In genomic region chr4:130519567-130520481, GRCm38 (mm10) we compare ENCODE assay signal across 8 mouse cellular contexts. TPM values are rescaled to one million over a fixed set of nuclear protein-coding genes. Genes with fewer than 3 reads are reported as not detected.
DNase-seq lines count a peak whose midpoint lies in the region; ATAC-seq and TF ChIP-seq lines count a peak whose summit lies in the region.

No protein-coding gene starts in this region.

- ATAC-seq in forebrain, embryonic 14.5 days, result peak; percentile 99
- ATAC-seq in liver, embryonic 16.5 days (ENCODE audit: low read depth), result peak; percentile 98
- peak; percentile 98 for ATAC-seq in neural tube, embryonic 12.5 days (ENCODE audit: low FRiP score, low read depth)
- ATAC-seq in stomach, postnatal 0 days (ENCODE audit: low FRiP score, low TSS enrichment), result peak; percentile 98

- DNase-seq in ES-CJ7 (ENCODE audit: low read depth, low spot score), result peak; percentile 99
- DNase-seq in cerebellum, adult 11 months, result peak; percentile 90
- DNase-seq in forebrain, embryonic 14.5 days (ENCODE audit: low spot score), result peak; percentile 98
- DNase-seq in heart, postnatal 14 days, result peak; percentile 87 to 93
- DNase-seq in large intestine, adult 2 months (ENCODE audit: low read depth, low spot score), result peak; percentile 95
- DNase-seq in stomach, postnatal 0 days (ENCODE audit: low spot score), result peak; percentile 100

- H3K4me2 ChIP-seq in forebrain, embryonic 14.5 days (ENCODE audit: low read length), result peak overlapping the region; percentile 77
- H3K4me2 ChIP-seq in liver, embryonic 16.5 days (ENCODE audit: low read depth, low read length), result peak overlapping the region; percentile 78
- H3K4me2 ChIP-seq in neural tube, embryonic 12.5 days (replicated peaks), result peak overlapping the region; percentile 76
- H3K4me2 ChIP-seq in stomach, postnatal 0 days (replicated peaks; ENCODE audit: low read depth), result peak overlapping the region; percentile 55

- H3K4me3 ChIP-seq in forebrain, embryonic 14.5 days (ENCODE audit: low read depth, low read length), result peak overlapping the region; percentile 65
- peak overlapping the region; percentile 66 for H3K4me3 ChIP-seq in liver, embryonic 16.5 days (ENCODE audit: low read depth, low read length)
- H3K4me3 ChIP-seq in neural tube, embryonic 12.5 days, result peak overlapping the region; percentile 57
- H3K4me3 ChIP-seq in stomach, postnatal 0 days (ENCODE audit: low read depth, low read length), result peak overlapping the region; percentile 50

- no peak for TF ChIP-seq CTCF in stomach, postnatal 0 days (IDR thresholded peaks at IDR 0.05; ENCODE audit: low read depth)

- under 1% methylated on average over 40 of the region's 40 CpGs for WGBS in forebrain, embryonic 14.5 days
- 3% methylated on average over 40 of the region's 40 CpGs for WGBS in large intestine, adult 2 months
- 5% methylated on average over 39 of the region's 40 CpGs for WGBS in liver, embryonic 16.5 days (ENCODE audit: insufficient replicate concordance)
- WGBS in neural tube, embryonic 12.5 days, result 2% methylated on average over 40 of the region's 40 CpGs
- 2% methylated on average over 40 of the region's 40 CpGs for WGBS in stomach, postnatal 0 days

- H3K4me1 ChIP-seq in forebrain, embryonic 14.5 days (ENCODE audit: control insufficient read depth, insufficient read depth, low read length), result no peaks in the 10 kb centered on the region
- H3K4me1 ChIP-seq in liver, embryonic 16.5 days (ENCODE audit: control insufficient read depth, low read depth, low read length), result peaks cover 12% of the 10 kb centered on the region
- H3K4me1 ChIP-seq in neural tube, embryonic 12.5 days, result 0 out of 2 replicates have a peak, but pooled peaks cover 9% of the 10 kb centered on the region
- H3K4me1 ChIP-seq in stomach, postnatal 0 days (replicated peaks; ENCODE audit: control insufficient read depth, insufficient read depth), result no peaks in the 10 kb centered on the region

- no peaks in the 10 kb centered on the region for H3K36me3 ChIP-seq in forebrain, embryonic 14.5 days (ENCODE audit: control insufficient read depth, insufficient read depth, low read length)
- no peaks in the 10 kb centered on the region for H3K36me3 ChIP-seq in liver, embryonic 16.5 days (ENCODE audit: control insufficient read depth, insufficient read depth)
- H3K36me3 ChIP-seq in neural tube, embryonic 12.5 days, result no peaks in the 10 kb centered on the region
- no peaks in the 10 kb centered on the region for H3K36me3 ChIP-seq in stomach, postnatal 0 days (ENCODE audit: control insufficient read depth, insufficient read depth, low read length)

- H3K27me3 ChIP-seq in forebrain, embryonic 14.5 days (replicated peaks; ENCODE audit: control insufficient read depth, insufficient read depth, low read length), result no peaks in the 10 kb centered on the region
- peaks cover 9% of the 10 kb centered on the region for H3K27me3 ChIP-seq in liver, embryonic 16.5 days (ENCODE audit: control insufficient read depth, insufficient read depth, low read depth, low read length)
- H3K27me3 ChIP-seq in neural tube, embryonic 12.5 days (replicated peaks), result no peaks in the 10 kb centered on the region
- no peaks in the 10 kb centered on the region for H3K27me3 ChIP-seq in stomach, postnatal 0 days (ENCODE audit: control insufficient read depth, insufficient read depth, low read length)

- peak; percentile 90 for TF ChIP-seq EP300 in stomach, postnatal 0 days (optimal IDR thresholded peaks at IDR 0.05)

- H3K9ac ChIP-seq in forebrain, embryonic 14.5 days (ENCODE audit: low read length), result peak overlapping the region; percentile 94
- peak overlapping the region; percentile 52 for H3K9ac ChIP-seq in liver, embryonic 16.5 days (ENCODE audit: low read depth, low read length)
- H3K9ac ChIP-seq in neural tube, embryonic 12.5 days, result peak overlapping the region; percentile 76
- H3K9ac ChIP-seq in stomach, postnatal 0 days (ENCODE audit: low read length), result peak overlapping the region; percentile 57

- H3K27ac ChIP-seq in forebrain, embryonic 14.5 days (ENCODE audit: low read depth, low read length), result peak overlapping the region; percentile 88
- H3K27ac ChIP-seq in liver, embryonic 16.5 days (ENCODE audit: low read length), result no peak overlapping the region
- H3K27ac ChIP-seq in neural tube, embryonic 12.5 days, result peak overlapping the region; percentile 51
- peak overlapping the region; percentile 88 for H3K27ac ChIP-seq in stomach, postnatal 0 days (replicated peaks)

- intact Hi-C loops in heart, postnatal 14 days (cut with DNase I), result no loop called here

- H3K9me3 ChIP-seq in forebrain, embryonic 14.5 days (replicated peaks; ENCODE audit: control insufficient read depth, low read length), result no peaks in the 10 kb centered on the region
- no peaks in the 10 kb centered on the region for H3K9me3 ChIP-seq in liver, embryonic 16.5 days (replicated peaks; ENCODE audit: control insufficient read depth, low read length)
- H3K9me3 ChIP-seq in neural tube, embryonic 12.5 days, result no peaks in the 10 kb centered on the region
- no peaks in the 10 kb centered on the region for H3K9me3 ChIP-seq in stomach, postnatal 0 days (ENCODE audit: control insufficient read depth, low read length)

RNA-seq across cellular contexts. Expression of gene Nkain1, which starts 54.1 kb away (rescaled TPM):
- 12.6 and 15.8 TPM in 2 replicates for polyA plus RNA-seq in forebrain, embryonic 14.5 days (2014; fragmentation: Nextera tagmentation; extraction: Ambion mirVana)
- total RNA-seq in heart, postnatal 14 days (2021), result 1 to 10 TPM; 3.7 to 5.8 TPM
- polyA plus RNA-seq in large intestine, adult 2 months (2012; rRNA removed), result 6.8 and 13.6 TPM in 2 replicates
- not detected in 2 replicates for polyA plus RNA-seq in liver, embryonic 16.5 days (2015; fragmentation: Nextera tagmentation; extraction: Ambion mirVana)
- polyA plus RNA-seq in neural tube, embryonic 12.5 days (2016; fragmentation: Nextera tagmentation; extraction: Ambion mirVana), result 12.8 and 20.1 TPM in 2 replicates
- 0.18 and 0.24 TPM in 2 replicates for polyA plus RNA-seq in stomach, postnatal 0 days (2015; fragmentation: Nextera tagmentation; extraction: Ambion mirVana)
